In genomic region chr13:103576856-103577255, GRCm38 (mm10) we compare ENCODE assay signal across 16 mouse cellular contexts.
"Had no signal": no experiment of that assay in that cellular context is flagged by ENCODE, and none has a peak within 500 bp of the region (broad histone marks: within the 10 kb centered on the region; RNA-seq: fewer than 3 reads in every experiment).

No protein-coding gene starts in this region.

- H3K9ac ChIP-seq: neural tube, embryonic 13.5 days; neural tube, embryonic 15.5 days; stomach, embryonic 15.5 days had no signal

- H3K27me3 ChIP-seq: neural tube, embryonic 13.5 days; neural tube, embryonic 15.5 days; stomach, embryonic 15.5 days had no signal

- DNase-seq: retina, postnatal 1 day; right cerebral cortex, adult 18-20 months; right cerebral cortex, postnatal 14 days; right cerebral cortex, postnatal 25 days; right cerebral cortex, postnatal 4 days; spleen, adult 18-20 months; thymus, adult 18-20 months; thymus, adult 2 months; thymus, postnatal 14 days; thymus, postnatal 25 days; thymus, postnatal 36 days; thymus, postnatal 4 days had no signal

- H3K36me3 ChIP-seq: neural tube, embryonic 13.5 days; neural tube, embryonic 15.5 days; stomach, embryonic 15.5 days had no signal

- H3K27ac ChIP-seq: neural tube, embryonic 13.5 days; neural tube, embryonic 15.5 days; stomach, embryonic 15.5 days; stomach, postnatal 0 days had no signal

- H3K9me3 ChIP-seq: neural tube, embryonic 13.5 days; neural tube, embryonic 15.5 days; stomach, embryonic 15.5 days had no signal

- H3K4me3 ChIP-seq: neural tube, embryonic 13.5 days; neural tube, embryonic 15.5 days; stomach, embryonic 15.5 days had no signal

- H3K4me1 ChIP-seq: neural tube, embryonic 13.5 days; neural tube, embryonic 15.5 days; stomach, embryonic 15.5 days had no signal

- H3K4me2 ChIP-seq: neural tube, embryonic 13.5 days; neural tube, embryonic 15.5 days; stomach, embryonic 15.5 days had no signal
